Comparison of ENCODE assay signal across 9 mouse cellular contexts in the genomic region with DNA sequence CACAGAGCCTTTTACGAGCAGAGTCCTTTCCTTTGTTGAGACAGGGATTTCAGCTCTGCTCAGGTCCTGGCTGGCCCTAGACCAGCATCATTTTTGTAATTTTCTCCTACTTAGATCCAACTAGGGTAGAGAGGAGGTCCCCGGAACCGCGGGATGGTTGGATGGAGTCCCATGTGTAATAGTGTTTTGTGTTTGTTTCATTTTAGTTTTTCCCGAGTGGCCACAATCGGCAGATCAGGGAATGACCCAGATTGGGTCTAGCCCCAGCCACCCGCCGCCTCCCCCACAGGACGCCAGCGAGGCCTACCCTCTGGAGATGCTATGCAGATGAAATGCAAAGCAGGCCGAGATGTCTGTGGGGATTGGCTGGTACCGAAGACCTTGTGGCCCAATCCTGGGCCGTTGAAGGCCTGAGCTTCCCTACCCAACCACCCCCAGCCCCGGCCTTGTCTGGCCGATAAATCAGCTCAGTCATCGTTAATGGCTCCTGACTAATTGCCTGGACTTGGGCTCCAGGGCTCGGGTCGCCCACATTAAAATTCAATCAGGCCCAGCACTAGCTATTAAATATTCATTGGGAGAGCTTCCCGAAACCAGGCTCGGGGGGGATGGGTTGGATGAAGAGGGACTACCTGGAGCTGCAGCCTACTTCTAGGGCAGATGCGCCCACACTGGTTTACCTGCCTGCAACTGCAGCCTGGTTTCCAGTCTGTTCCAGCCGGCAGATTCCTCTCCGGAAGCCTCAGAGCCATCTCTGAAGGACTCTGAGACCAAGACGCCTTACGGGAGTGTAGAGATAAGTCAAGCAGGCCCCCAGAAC. TPM values are rescaled to one million over a fixed set of nuclear protein-coding genes. Genes with fewer than 3 reads are reported as not detected.
DNase-seq lines count a peak whose midpoint lies in the region; ATAC-seq lines count a peak whose summit lies in the region.
"Had no signal": no experiment of that assay in that cellular context is flagged by ENCODE, and none has a peak within 500 bp of the region (broad histone marks: within the 10 kb centered on the region; RNA-seq: fewer than 3 reads in every experiment).

No protein-coding gene starts in this region.

- H3K9me3 ChIP-seq in limb, embryonic 12.5 days, result no peaks in the 10 kb centered on the region
- H3K9me3 ChIP-seq in neural tube, embryonic 15.5 days (replicated peaks), result no peaks in the 10 kb centered on the region

- H3K4me2 ChIP-seq in limb, embryonic 12.5 days, result peak overlapping the region; percentile 41
- H3K4me2 ChIP-seq in neural tube, embryonic 15.5 days, result peak overlapping the region; percentile 29

- peak; percentile 85 for ATAC-seq in limb, embryonic 12.5 days (ENCODE audit: insufficient number of reproducible peaks, insufficient read depth, low FRiP score, low TSS enrichment, low read depth)
- ATAC-seq in neural tube, embryonic 15.5 days (ENCODE audit: low FRiP score), result peak; percentile 77

- no peaks in the 10 kb centered on the region for H3K27me3 ChIP-seq in limb, embryonic 12.5 days
- no peaks in the 10 kb centered on the region for H3K27me3 ChIP-seq in neural tube, embryonic 15.5 days (replicated peaks)

- peak overlapping the region; percentile 88 for H3K27ac ChIP-seq in limb, embryonic 12.5 days
- peak overlapping the region; percentile 64 for H3K27ac ChIP-seq in neural tube, embryonic 15.5 days (replicated peaks)

- 0 out of 2 replicates have a peak overlapping the region, but pooled peaks have one; percentile 4 for H3K4me3 ChIP-seq in limb, embryonic 12.5 days (replicated peaks)
- H3K4me3 ChIP-seq in neural tube, embryonic 15.5 days (replicated peaks), result no peak overlapping the region

- 7% methylated on average over 25 of the region's 25 CpGs for WGBS in limb, embryonic 12.5 days
- whole genome bisulfite sequencing in neural tube, embryonic 15.5 days, result 9% methylated on average over 25 of the region's 25 CpGs

- peak overlapping the region; percentile 1; the same call in 1 of the 2 replicates for H3K9ac ChIP-seq in limb, embryonic 12.5 days (replicated peaks)
- H3K9ac ChIP-seq in neural tube, embryonic 15.5 days (replicated peaks), result no peak overlapping the region

- H3K36me3 ChIP-seq in limb, embryonic 12.5 days, result no peaks in the 10 kb centered on the region
- H3K36me3 ChIP-seq in neural tube, embryonic 15.5 days, result no peaks in the 10 kb centered on the region

- peaks cover 53% of the 10 kb centered on the region for H3K4me1 ChIP-seq in limb, embryonic 12.5 days (replicated peaks)
- H3K4me1 ChIP-seq in neural tube, embryonic 15.5 days, result peaks cover 25% of the 10 kb centered on the region

- DNase-seq in urinary bladder, postnatal 14 days (ENCODE audit: low spot score), result peak; percentile 52
- no peak for DNase-seq in urinary bladder, adult 2 months (ENCODE audit: low spot score)
- peak; percentile 84 for DNase-seq in embryo, embryonic 9.5 days (ENCODE audit: extremely low spot score)
- peak; percentile 88 for DNase-seq in kidney, adult 11 months
- DNase-seq in spleen, postnatal 36 days (ENCODE audit: low spot score in 2 of 2), result no peak
- no peak for DNase-seq in ovary, adult 18-20 months (ENCODE audit: low spot score)

RNA-seq across cellular contexts. Expression of a gene that starts 14.7 kb away (rescaled TPM):
- 7.3 and 7.5 TPM in 2 replicates for polyA plus RNA-seq in urinary bladder, adult 2 months (2012; rRNA removed)
- 0.38 and 0.56 TPM in 2 replicates for polyA plus RNA-seq in limb, embryonic 12.5 days (2016; fragmentation: Nextera tagmentation; extraction: Ambion mirVana)
- 0.20 and 0.22 TPM in 2 replicates for polyA plus RNA-seq in neural tube, embryonic 15.5 days (2015; fragmentation: Nextera tagmentation; extraction: Ambion mirVana)

RNA-seq across cellular contexts. Expression of a gene that starts 22.5 kb away (rescaled TPM):
- not detected in 2 replicates for polyA plus RNA-seq in urinary bladder, adult 2 months (2012; rRNA removed)
- not detected in 2 replicates for polyA plus RNA-seq in limb, embryonic 12.5 days (2016; fragmentation: Nextera tagmentation; extraction: Ambion mirVana)
- not detected in 2 replicates for polyA plus RNA-seq in neural tube, embryonic 15.5 days (2015; fragmentation: Nextera tagmentation; extraction: Ambion mirVana)
- polyA plus RNA-seq: large intestine, adult 2 months had no signal

RNA-seq across cellular contexts. Expression of a gene that starts 35.3 kb away (rescaled TPM):
- 65.7 and 69.9 TPM in 2 replicates for polyA plus RNA-seq in urinary bladder, adult 2 months (2012; rRNA removed)
- polyA plus RNA-seq in limb, embryonic 12.5 days (2016; fragmentation: Nextera tagmentation; extraction: Ambion mirVana), result 7.3 and 7.4 TPM in 2 replicates
- 9.5 and 12.6 TPM in 2 replicates for polyA plus RNA-seq in neural tube, embryonic 15.5 days (2015; fragmentation: Nextera tagmentation; extraction: Ambion mirVana)

RNA-seq across cellular contexts. Expression of a gene that starts 45.8 kb away (rescaled TPM):
- polyA plus RNA-seq in urinary bladder, adult 2 months (2012; rRNA removed), result 0.09 and 0.15 TPM in 2 replicates
- polyA plus RNA-seq in limb, embryonic 12.5 days (2016; fragmentation: Nextera tagmentation; extraction: Ambion mirVana), result not detected in 2 replicates
- polyA plus RNA-seq in neural tube, embryonic 15.5 days (2015; fragmentation: Nextera tagmentation; extraction: Ambion mirVana), result 0.14 TPM in 1 of 2 replicates, not detected in the other
- polyA plus RNA-seq: large intestine, adult 2 months had no signal

Comparison
In these comparisons a context has a peak if more than half of its experiments do, and no peak if none do; other contexts are left out.
1. DNase-seq: peak in urinary bladder, postnatal 14 days (single experiment), embryo, embryonic 9.5 days (single experiment) and kidney, adult 11 months (single experiment); none in urinary bladder, adult 2 months (single experiment), spleen, postnatal 36 days (0 of 2) and ovary, adult 18-20 months (single experiment).